Mouse (Mus musculus): ENCODE measurements around the gene Vdr.
A peak's percentile ranks its signal among the peaks of the same experiment; 100 is the strongest.

Vdr gene

GRCm38 (mm10) chr15:97920306-97920705 is 9.9 kb upstream of the Vdr start:
- DNase-seq (ENCODE audit: low read depth, low spot score) = no peak

- no peak for DNase-seq (ENCODE audit: low read depth, low spot score)
Observed at GRCm38 (mm10) chr15:97919217-97919616, 8.8 kb upstream of the Vdr start.

GRCm38 (mm10) chr15:97917994-97918393 is 7.6 kb upstream of the Vdr start:
- no peak for DNase-seq (ENCODE audit: low read depth, low spot score)

- no peak for DNase-seq (ENCODE audit: low read depth, low spot score)
Observed at GRCm38 (mm10) chr15:97914331-97914747, 3.9 kb upstream of the Vdr start.

GRCm38 (mm10) chr15:97907801-97908751 is 2.4 kb downstream of the Vdr start:
- DNase-seq (ENCODE audit: low read depth, low spot score) = peak; percentile 78

DNA sequence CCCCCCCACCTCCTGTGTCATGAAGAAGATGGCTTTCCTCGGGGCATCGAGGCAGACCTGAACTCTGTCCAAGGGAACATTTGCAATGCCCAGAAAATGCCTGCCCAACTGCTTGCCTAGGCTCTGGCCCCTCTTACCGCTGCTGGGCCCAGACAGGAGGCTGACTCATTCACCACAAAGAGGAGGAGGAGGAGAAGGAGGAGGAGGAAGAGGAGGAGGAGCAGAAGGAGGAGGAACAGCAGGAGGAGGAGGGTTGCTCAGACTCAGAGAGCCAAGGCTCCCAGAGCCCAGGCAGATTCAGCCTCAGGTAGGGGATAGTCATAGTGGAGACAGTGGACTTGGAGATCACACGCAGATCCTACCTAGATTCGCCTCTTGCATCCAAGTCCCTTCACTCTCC is 3.2 kb downstream of the Vdr start:
- peak; percentile 45 for DNase-seq (ENCODE audit: low read depth, low spot score)

DNA sequence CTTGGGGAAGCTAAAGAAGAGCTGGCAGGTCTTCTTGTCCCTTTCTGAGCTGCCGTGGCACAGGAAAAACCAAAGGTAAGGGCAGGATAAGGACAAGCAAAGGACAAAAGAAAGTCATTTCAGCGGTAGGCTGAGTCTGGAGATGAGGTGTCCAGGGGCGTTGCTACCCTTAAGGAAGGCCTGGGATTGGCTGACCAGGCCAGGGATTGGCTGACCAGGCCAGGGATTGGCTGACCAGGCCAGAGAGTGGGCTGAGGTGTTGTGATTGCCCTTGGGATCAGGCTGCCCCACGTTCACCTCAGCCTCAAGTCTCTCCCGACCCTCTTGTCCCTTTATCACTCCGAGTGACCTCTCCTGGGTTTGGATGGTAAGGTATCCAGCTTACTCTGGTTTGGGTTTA is 5.1 kb downstream of the Vdr start:
- no peak for DNase-seq (ENCODE audit: low read depth, low spot score)

DNA sequence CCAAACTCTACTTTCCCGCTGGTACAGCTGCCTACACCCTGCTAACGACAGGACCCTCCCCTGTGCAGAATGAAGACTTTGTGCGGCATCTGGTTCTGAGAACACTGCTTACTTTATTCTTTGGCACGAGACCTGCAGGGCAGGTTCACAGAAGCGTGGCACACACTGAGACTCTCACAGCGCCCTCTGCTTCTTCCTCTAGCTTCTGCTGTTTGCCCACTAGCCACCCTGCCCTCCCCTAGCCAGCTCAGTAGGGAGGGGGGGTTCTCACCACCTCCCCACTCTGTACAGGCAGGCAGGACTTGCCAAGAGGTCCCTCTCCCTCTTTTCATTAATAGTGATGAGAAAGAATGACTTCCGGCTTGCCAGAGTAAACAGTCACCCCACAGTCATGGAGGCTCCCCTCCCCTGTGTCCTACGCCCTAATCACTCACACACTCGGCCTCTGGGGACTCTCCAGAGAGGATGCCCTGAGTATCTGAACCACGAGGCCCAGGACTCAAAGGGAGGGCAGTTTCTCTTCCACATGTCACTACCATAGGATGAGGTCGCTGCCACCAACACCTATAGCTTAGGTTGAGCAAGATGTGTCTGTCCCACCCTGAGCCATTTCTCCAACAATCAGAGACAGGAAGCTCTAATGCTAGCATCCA is 6.0 kb downstream of the Vdr start:
- DNase-seq (ENCODE audit: low read depth, low spot score) = no peak

DNA sequence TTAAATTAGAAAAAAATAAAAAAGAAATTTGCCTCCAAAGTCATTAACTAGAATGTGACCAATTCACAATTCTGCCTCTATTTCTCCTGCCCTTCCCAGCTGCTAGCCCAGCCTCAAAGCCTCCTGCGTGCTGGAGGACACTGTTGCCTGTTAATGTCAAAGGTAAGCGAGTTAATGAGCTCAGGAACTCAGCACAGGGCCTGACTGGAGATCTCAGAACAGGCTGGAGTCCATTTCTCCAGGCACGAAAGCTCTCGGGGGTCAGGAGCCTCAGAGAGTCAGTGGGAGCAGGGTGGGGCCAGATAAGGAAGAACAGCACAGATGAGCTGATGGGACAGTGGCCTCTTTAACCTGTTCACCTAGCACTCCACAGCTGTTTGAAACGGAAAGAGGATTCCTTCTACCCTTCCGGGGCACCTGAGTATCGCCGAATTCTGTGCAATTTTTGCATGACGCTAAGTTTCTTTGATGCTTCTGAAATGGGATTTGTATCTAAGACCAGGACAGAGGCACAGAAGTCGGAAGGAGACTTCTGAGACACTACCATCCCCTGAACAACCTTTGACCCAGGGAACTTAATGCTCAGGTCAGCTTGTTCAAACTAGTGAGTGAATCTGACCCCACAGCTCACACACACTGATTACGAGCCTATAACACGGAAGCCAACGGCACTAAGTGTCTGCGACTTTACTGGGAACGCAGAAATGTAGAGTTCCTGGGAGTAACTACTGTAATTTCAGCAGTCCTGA is 7.0 kb downstream of the Vdr start:
- DNase-seq (ENCODE audit: low read depth, low spot score) = no peak

- no peak for DNase-seq (ENCODE audit: low read depth, low spot score)
Observed at GRCm38 (mm10) chr15:97900991-97901390, 9.4 kb downstream of the Vdr start.

- no peak for DNase-seq (ENCODE audit: low read depth, low spot score)
Observed at GRCm38 (mm10) chr15:97900336-97900912, 10.0 kb downstream of the Vdr start.

DNA sequence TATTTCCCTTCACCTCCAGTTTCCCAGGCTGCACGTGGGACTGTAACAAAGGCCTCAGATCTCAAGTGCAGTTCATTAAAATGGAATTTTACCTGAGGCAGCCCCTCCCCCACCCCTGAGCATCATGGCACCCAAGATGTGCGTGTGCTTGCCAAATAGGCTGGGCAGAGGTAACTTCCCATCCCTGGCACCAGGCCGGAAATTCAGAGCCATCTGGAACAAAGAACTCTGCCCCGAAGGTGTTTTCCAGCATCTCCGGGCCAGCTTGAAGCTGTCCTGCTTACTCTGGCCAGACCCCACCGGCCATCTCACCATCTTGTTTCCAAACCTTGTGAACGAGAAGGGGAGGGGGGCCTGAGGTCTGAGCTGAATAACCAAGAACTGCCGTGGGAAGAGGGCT is 10.7 kb downstream of the Vdr start:
- DNase-seq (ENCODE audit: low read depth, low spot score) = no peak

DNA sequence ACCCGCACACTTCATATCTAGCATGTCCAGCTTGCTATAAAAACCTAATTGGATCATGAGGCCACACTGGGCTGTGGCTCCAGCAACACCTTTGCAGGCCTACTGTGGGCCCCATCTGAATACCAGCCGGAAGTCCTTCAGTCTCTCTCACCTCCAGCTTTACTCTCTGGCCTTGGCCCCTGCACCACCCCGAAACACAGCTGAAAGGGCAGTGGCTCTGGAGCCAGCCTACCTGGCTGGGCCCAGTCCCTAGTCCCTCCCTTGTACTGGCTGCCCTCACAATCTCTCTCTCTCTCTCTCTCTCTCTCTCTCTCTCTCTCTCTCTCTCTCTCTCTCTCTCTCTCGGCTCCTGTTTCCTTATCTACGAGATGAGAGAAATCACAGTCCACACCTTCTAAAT is 11.6 kb downstream of the Vdr start:
- no peak for DNase-seq (ENCODE audit: low read depth, low spot score)

- no peak for DNase-seq (ENCODE audit: low read depth, low spot score)
Observed at GRCm38 (mm10) chr15:97896861-97897654, 13.4 kb downstream of the Vdr start.

DNA sequence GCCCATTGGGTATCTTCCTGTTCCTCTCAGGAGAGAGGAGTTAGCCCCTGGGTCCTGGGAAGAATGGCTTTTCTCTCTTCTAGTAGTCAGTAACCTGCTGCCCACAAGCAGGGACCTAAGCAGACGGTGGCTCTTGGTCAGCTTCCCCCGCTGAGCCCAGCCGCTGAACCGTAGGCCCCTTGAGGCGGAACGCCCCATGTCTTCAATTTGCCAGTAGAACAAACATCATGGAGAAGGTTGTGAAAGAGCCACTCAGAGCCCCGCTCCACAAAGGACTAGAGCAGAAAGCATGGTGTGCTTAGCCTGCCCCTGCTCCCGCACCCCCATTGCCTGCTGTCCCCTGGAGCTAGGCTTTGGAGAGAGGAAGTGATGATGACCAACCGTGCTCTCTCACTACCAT is 14.1 kb downstream of the Vdr start:
- DNase-seq (ENCODE audit: low read depth, low spot score) = no peak

DNA sequence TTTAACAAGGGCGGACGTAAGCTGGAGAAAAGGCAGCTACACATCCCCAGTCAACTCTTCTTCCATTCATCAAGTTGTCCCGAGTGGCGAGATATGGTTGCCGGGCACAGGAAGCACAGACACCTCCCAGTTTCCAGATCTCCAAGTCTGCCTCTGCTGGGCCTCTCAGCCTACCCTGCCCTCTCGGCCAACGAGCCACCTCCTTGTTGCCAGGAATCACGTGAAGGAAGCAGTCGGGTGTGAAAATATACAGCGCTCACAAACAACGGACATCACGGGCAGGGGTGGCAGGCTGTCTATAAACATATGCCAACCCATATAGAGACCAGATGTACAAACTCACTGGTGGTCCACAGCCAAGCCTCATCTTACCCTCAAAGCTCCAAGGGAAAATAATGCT is 14.6 kb downstream of the Vdr start:
- DNase-seq (ENCODE audit: low read depth, low spot score) = no peak

- peak; percentile 54 for DNase-seq (ENCODE audit: low read depth, low spot score)
Observed at GRCm38 (mm10) chr15:97892506-97892905, 17.9 kb downstream of the Vdr start.

GRCm38 (mm10) chr15:97890450-97890849 is 20.0 kb downstream of the Vdr start:
- DNase-seq (ENCODE audit: low read depth, low spot score) = no peak

GRCm38 (mm10) chr15:97890017-97890416 is 20.4 kb downstream of the Vdr start:
- no peak for DNase-seq (ENCODE audit: low read depth, low spot score)

DNA sequence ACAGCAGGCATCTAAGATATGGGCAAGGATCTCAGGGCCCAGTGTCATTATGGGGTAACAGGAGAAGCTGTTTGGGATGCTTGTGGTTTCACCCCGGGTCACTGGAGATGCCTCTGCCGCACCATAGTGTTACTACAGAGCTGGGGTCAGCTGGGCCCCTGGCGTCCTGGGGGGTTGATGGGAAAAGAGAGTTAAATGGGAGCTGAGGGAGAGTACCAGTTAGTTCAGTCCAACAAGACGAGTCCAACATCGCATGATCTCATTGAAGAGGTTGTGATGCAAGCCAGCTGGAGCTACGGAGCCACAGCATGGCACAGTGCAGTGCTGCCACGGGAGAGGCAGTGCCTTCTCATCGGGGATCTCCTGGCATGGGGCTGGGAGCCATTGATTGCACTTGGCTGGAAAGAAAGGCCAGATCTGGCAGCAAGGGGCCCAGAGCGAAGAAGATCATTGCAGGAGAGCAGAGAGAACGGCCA is 22.9 kb downstream of the Vdr start:
- no peak for DNase-seq (ENCODE audit: low read depth, low spot score)

DNA sequence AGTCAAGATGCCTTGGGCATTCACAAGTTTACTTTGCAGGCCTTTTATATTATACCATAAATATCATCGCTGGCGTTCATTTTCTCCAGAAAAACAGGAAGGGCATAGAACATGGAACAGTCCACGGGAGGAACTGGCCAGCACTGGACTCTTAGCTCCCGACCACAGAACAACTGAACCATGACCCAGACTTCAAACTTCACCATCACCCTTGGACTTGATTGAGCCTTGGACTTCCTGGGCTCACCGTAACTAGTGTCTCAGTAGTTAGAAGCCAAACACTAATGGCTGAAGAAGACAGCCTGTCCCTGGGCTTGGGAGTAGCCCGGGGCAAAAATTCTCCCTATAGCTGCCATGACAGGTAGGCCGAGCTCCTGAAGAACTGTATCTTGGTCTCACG is 29.0 kb downstream of the Vdr start:
- no peak for DNase-seq (ENCODE audit: low read depth, low spot score)
